Mouse (Mus musculus) kidney, adult 2 months (tissue): Measurements from ENCODE around the gene Pigyl. TPM values are rescaled to one million over a fixed set of nuclear protein-coding genes. Genes with fewer than 3 reads are reported as not detected.
"Not testable (repeated sequence)": the region's sequence is repeated elsewhere in the genome, so short reads cannot be mapped to it uniquely, and the experiment has no call there.

Source experiments
- DNase-seq: peaks from one replicate; pipeline ENCODE4 v3.0.0; 2021
- H3K27ac ChIP-seq: fragments of 200-500 bp; 2 replicates; pipeline ENCODE4 v1.5.1; 2012; ENCODE audit warnings: low read depth, low read length, control low read depth, inconsistent platforms; ENCODE audit not compliant: insufficient read depth
- H3K27me3 ChIP-seq: fragments of 200-500 bp; replicated peaks from 2 replicates; pipeline ENCODE4 v1.6.1; 2012; ENCODE audit warnings: mild to moderate bottlenecking, moderate library complexity, low read length, inconsistent platforms; ENCODE audit not compliant: control insufficient read depth, insufficient read depth
- H3K36me3 ChIP-seq: fragments of 200-500 bp; 2 replicates; pipeline ENCODE4 v1.6.1; 2012; ENCODE audit warnings: mild to moderate bottlenecking, moderate library complexity, low read length, inconsistent platforms; ENCODE audit not compliant: control insufficient read depth, insufficient read depth
- H3K4me1 ChIP-seq: fragments of 200-500 bp; 2 replicates; pipeline ENCODE4 v1.6.1; 2011; ENCODE audit warnings: low read length; ENCODE audit not compliant: control insufficient read depth, insufficient read depth
- H3K4me3 ChIP-seq: fragments of 200-500 bp; 2 replicates; pipeline ENCODE4 v1.5.1; 2011; ENCODE audit warnings: mild to moderate bottlenecking, low read depth, low read length, control low read depth; ENCODE audit not compliant: insufficient read depth
- CTCF ChIP-seq: fragments of 200-500 bp; conservative IDR thresholded peaks from 2 replicates; pipeline ENCODE4 v1.5.1; 2011; ENCODE audit warnings: low read depth, mild to moderate bottlenecking, control low read depth, low read length, moderate library complexity, mixed read lengths; ENCODE audit not compliant: insufficient read depth, insufficient read length
- POLR2A ChIP-seq: fragments of 200-500 bp; IDR thresholded peaks from one replicate; pipeline ENCODE4 v1.6.1; 2011; ENCODE audit warnings: low read depth, low read length, control low read depth
- WGBS: fragments of 180-500 bp; shearing (Covaris S2); methylation state at CpG from one replicate; pipeline ENCODE4 v1.1.7; 2018; 5-methylcytosine and 5-hydroxymethylcytosine counted together
- polyA plus RNA-seq: library from polyadenylated mRNA; depleted of rRNA; stranded (reverse); fragments of >200 nt; gene quantifications from 2 replicates; pipeline ENCODE4 v1.2.3, GENCODE M21; 2012

Pigyl gene
- polyA plus RNA-seq, 1 experiment, result 71.4 TPM

DNA sequence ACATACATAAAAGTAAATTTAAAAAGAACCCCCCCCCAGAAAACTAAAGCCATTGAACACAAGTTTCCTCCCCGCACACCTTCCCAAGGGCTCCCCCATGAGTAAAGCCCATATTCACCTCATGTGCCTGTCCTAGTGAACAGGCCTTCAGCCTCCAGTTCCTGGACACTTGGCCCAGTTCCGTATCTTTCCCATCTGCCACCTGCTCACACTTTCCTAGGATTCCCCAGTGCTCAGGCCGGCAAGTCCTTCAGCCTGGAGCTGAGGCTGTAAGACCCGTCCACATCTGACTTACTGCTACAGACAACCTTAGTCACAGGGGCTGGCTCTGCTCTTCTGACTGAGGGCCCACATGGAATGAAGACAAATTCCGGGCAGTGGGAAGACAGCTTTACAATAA is 16.9 kb upstream of the Pigyl start:
- Histone ChIP-seq H3K36me3 (no peaks in the 10 kb centered on the region), H3K27me3 (no peaks in the 10 kb centered on the region), H3K27ac (no peak overlapping the region), H3K4me3 (no peak overlapping the region), H3K4me1 (no peaks in the 10 kb centered on the region)
- WGBS, result 89% methylated on average over 5 of the region's 5 CpGs
- DNase-seq, result no peak
- TF ChIP-seq CTCF, result no peak
- TF ChIP-seq POLR2A, result no peak

GRCm38 (mm10) chr9:22143108-22144037 is 13.3 kb upstream of the Pigyl start:
- Histone ChIP-seq H3K4me1 (no peaks in the 10 kb centered on the region), H3K27me3 (no peaks in the 10 kb centered on the region), H3K36me3 (no peaks in the 10 kb centered on the region), H3K27ac (no peak overlapping the region), H3K4me3 (no peak overlapping the region)
- 47% methylated on average over 17 of the region's 17 CpGs for WGBS
- TF ChIP-seq POLR2A, result no peak
- peak; percentile 95 for TF ChIP-seq CTCF
- peak; percentile 87 for DNase-seq

- H3K4me3 ChIP-seq, result no peak overlapping the region
- H3K27me3 ChIP-seq, result no peaks in the 10 kb centered on the region
- no peak overlapping the region for H3K27ac ChIP-seq
- no peaks in the 10 kb centered on the region for H3K36me3 ChIP-seq
- H3K4me1 ChIP-seq, result no peaks in the 10 kb centered on the region
- no peak for TF ChIP-seq POLR2A
- no peak for TF ChIP-seq CTCF
- no peak for DNase-seq
- 73% methylated on average over 8 of the region's 8 CpGs for WGBS
Observed at GRCm38 (mm10) chr9:22144304-22144965, 12.2 kb upstream of the Pigyl start.

GRCm38 (mm10) chr9:22149426-22150248 is 7.0 kb upstream of the Pigyl start:
- TF ChIP-seq CTCF (no peak), POLR2A (no peak)
- peak; percentile 82 for DNase-seq
- 56% methylated on average over 20 of the region's 20 CpGs for WGBS
- H3K27me3 ChIP-seq, result no peaks in the 10 kb centered on the region
- peaks cover 7% of the 10 kb centered on the region; the same call in 1 of the 2 replicates for H3K4me1 ChIP-seq
- H3K36me3 ChIP-seq, result no peaks in the 10 kb centered on the region
- peak overlapping the region; percentile 78 for H3K27ac ChIP-seq
- H3K4me3 ChIP-seq, result no peak overlapping the region

DNA sequence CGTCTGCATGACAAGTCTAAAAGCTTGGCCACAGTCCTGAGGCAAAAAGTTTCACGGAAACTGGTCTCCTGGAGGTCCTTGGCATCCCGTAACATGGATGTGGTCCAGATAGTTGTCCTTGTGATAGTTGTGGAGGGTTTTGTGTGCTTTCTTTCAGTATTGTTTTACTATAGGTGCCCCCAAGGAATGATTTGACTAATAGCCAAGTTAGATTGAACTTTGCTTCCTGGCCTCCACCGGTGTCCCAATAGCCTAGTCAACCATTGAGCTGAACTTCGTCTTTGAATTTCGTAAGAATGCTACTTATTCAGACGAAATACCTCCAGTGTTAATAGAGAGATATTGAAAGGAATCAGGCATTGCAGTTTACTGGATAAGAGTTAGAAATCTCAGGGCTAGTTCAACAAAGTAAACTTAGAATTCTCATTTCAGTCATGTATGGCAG is 6.4 kb upstream of the Pigyl start:
- peak; percentile 69 for DNase-seq
- H3K4me1 ChIP-seq, H3K27me3 ChIP-seq, H3K4me3 ChIP-seq, H3K36me3 ChIP-seq: not testable (repeated sequence)
- 51% methylated on average over 7 of the region's 7 CpGs for WGBS
- H3K27ac ChIP-seq, result peak overlapping the region; percentile 78

DNA sequence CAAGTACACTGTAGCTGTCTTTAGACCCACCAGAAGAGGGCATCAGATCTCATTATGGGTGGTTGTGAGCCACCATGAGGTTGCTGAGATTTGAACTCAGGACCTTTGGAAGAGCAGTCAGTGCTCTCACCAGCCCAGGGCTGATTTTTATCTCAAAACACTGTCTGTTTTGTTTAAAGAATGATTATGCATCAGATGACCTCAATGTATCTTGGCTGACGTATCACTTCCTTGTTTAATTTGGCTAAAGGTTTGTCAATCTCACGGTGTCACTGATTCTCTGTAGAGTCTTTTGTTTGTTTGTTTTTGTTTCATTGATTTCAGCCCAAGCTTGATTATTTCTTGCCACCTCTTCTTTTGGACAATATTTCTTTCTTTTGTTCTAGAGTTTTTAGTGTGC is 5.7 kb upstream of the Pigyl start:
- TF ChIP-seq POLR2A (no peak), CTCF (no peak)
- Histone ChIP-seq H3K4me1 (peaks cover 7% of the 10 kb centered on the region; the same call in 1 of the 2 replicates), H3K27ac (peak overlapping the region; percentile 42), H3K27me3 (no peaks in the 10 kb centered on the region), H3K36me3 (no peaks in the 10 kb centered on the region), H3K4me3 (no peak overlapping the region)
- DNase-seq, result no peak
- 65% methylated on average over 2 of the region's 2 CpGs for WGBS

- TF ChIP-seq POLR2A (no peak), CTCF (no peak)
- no peak overlapping the region for H3K27ac ChIP-seq
- peaks cover 10% of the 10 kb centered on the region; the same call in 1 of the 2 replicates for H3K4me1 ChIP-seq
- no peaks in the 10 kb centered on the region for H3K36me3 ChIP-seq
- no peak overlapping the region for H3K4me3 ChIP-seq
- WGBS, result 92% methylated on average over 3 of the region's 3 CpGs
- H3K27me3 ChIP-seq, result no peaks in the 10 kb centered on the region
- no peak for DNase-seq
Observed at GRCm38 (mm10) chr9:22153810-22154209, 2.8 kb upstream of the Pigyl start.
